Comparison of ENCODE assay signal across 16 mouse cellular contexts in the genomic region with DNA sequence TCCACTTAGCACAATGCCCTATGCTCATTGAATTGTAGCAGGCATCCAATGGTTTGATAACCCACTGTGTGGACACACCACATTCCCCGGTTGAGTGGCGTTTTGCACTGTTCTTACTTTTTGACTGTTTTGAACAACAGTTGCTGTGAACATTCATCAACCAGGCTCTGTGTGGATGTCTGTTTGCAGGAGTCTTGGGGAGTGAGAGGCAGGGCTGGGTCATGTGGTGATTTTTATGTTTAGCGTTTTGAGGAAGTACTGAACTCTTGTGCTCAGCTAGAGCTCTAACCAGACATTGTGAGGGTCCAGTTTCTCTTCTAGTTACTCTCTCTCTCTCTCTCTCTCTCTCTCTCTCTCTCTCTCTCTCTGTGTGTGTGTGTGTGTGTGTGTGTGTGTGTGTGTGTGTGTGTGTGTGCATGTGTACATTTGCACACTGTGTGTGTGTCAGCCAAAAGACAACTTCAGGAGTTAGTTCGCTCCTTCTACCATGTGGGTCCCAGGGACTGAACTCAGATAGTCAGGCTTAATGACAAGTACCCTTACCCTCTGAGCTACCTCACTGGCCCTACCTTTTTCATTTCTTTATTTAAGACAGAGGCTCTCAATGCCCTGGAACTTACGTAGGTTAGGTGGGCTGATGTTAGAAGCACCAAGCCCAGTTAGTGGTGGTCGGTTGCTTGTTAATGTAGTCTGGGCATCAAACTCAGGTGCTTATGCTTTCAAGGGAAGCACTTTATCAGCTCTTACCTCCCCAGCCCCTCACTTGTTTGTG. TPM values are rescaled to one million over a fixed set of nuclear protein-coding genes. Genes with fewer than 3 reads are reported as not detected.
DNase-seq lines count a peak whose midpoint lies in the region; ATAC-seq lines count a peak whose summit lies in the region.
"Had no signal": no experiment of that assay in that cellular context is flagged by ENCODE, and none has a peak within 500 bp of the region (broad histone marks: within the 10 kb centered on the region; RNA-seq: fewer than 3 reads in every experiment).

No protein-coding gene starts in this region.

- H3K79me2 ChIP-seq in macrophage (ENCODE audit: inconsistent target) = peaks cover 99% of the 10 kb centered on the region

- no peak overlapping the region for H3K4me3 ChIP-seq in macrophage (ENCODE audit: inconsistent target)
- H3K4me3 ChIP-seq: hindbrain, embryonic 12.5 days; lung, embryonic 15.5 days; midbrain, embryonic 12.5 days had no signal

- DNase-seq in CD4-positive, CD25-positive, alpha-beta regulatory T cell, adult 2 months (ENCODE audit: low read depth, low spot score) = peak; percentile 41
- DNase-seq in B cell, adult 2 months = peak; percentile 75 to 77
- no peak for DNase-seq in left cerebral cortex, adult 11 months (ENCODE audit: low spot score)
- DNase-seq in thymus, postnatal 10 days (ENCODE audit: low spot score in 2 of 2) = no peak
- DNase-seq in left cerebral cortex, postnatal 25 days (ENCODE audit: low spot score in 2 of 2) = no peak
- DNase-seq: cerebellum, adult 8-10 months; embryo, embryonic 11 days; gastrocnemius, postnatal 10 days had no signal

- peaks cover 5% of the 10 kb centered on the region for H3K36me3 ChIP-seq in macrophage (ENCODE audit: inconsistent target)
- H3K36me3 ChIP-seq: hindbrain, embryonic 12.5 days; lung, embryonic 15.5 days; midbrain, embryonic 12.5 days had no signal

- peak overlapping the region; percentile 100 for H3K27ac ChIP-seq in macrophage
- H3K27ac ChIP-seq: hindbrain, embryonic 12.5 days; lung, embryonic 15.5 days; midbrain, embryonic 12.5 days had no signal

- 38% methylated on average over 5 of the region's 6 CpGs for WGBS in macrophage (ENCODE audit: missing documents)

- intact Hi-C loops in left cerebral cortex, postnatal 25 days (cut with DNase I) = no loop called here

- no peak for ATAC-seq in CD4-positive, CD25-positive, alpha-beta regulatory T cell, adult 4 months
- ATAC-seq in granulocyte monocyte progenitor cell, adult 5-6 weeks (replicated peaks; ENCODE audit: poor library complexity, severe bottlenecking) = peak; percentile 37
- ATAC-seq: forebrain, embryonic 14.5 days had no signal

RNA-seq across cellular contexts. Expression of a gene that starts 5.3 kb away (rescaled TPM):
- polyA plus RNA-seq in CD4-positive, CD25-positive, alpha-beta regulatory T cell, adult 4 months (2017; shearing (Covaris generic)) = 100 to 1,000 TPM; 145 to 167 TPM
- total RNA-seq in granulocyte monocyte progenitor cell, adult 5-6 weeks (2014; fragmentation: Nextera tagmentation) = 104 and 179 TPM in 2 replicates
- total RNA-seq in granulocyte monocyte progenitor cell, adult 5-6 weeks (2017) = 52.2 and 73.5 TPM in 2 replicates
- 100 to 1,000 TPM in 23 of 26 experiments, 10 to 100 TPM in 3; 27.7 to 953 (median 662) TPM for total RNA-seq in macrophage (2018; cell fraction: chromatin; rRNA removed)
- total RNA-seq in macrophage (2018; cell fraction: cytosol; rRNA removed) = 100 to 1,000 TPM in 25 of 26 experiments, 10 to 100 TPM in 1; 98.1 to 214 (median 175) TPM
- total RNA-seq in macrophage (2018; cell fraction: nucleus; rRNA removed) = 100 to 1,000 TPM in 22 of 26 experiments, 10 to 100 TPM in 4; 36.2 to 581 (median 315) TPM
- polyA plus RNA-seq in macrophage (2018) = 176 to 213 TPM (median 185 TPM) in 3 replicates
- 10 to 100 TPM; 17.4 to 23.5 TPM for total RNA-seq in left cerebral cortex, postnatal 25 days (2021)

RNA-seq across cellular contexts. Expression of a gene that starts 51.8 kb away (rescaled TPM):
- not detected for polyA plus RNA-seq in CD4-positive, CD25-positive, alpha-beta regulatory T cell, adult 4 months (2017; shearing (Covaris generic))
- not detected in 2 replicates for total RNA-seq in granulocyte monocyte progenitor cell, adult 5-6 weeks (2014; fragmentation: Nextera tagmentation)
- total RNA-seq in granulocyte monocyte progenitor cell, adult 5-6 weeks (2017) = not detected in 2 replicates
- total RNA-seq in macrophage (2018; cell fraction: chromatin; rRNA removed) = under 1 TPM in 1 of 26 experiments, not detected in 25; 0.79 TPM
- total RNA-seq in macrophage (2018; cell fraction: cytosol; rRNA removed) = not detected
- total RNA-seq in macrophage (2018; cell fraction: nucleus; rRNA removed) = not detected
- polyA plus RNA-seq in macrophage (2018) = not detected in 3 replicates
- 100 to 1,000 TPM; 333 to 376 TPM for total RNA-seq in left cerebral cortex, postnatal 25 days (2021)
- polyA plus RNA-seq: activated CD4-positive, CD25-positive, alpha-beta regulatory T cell, adult 4 months had no signal

Comparison
In these comparisons a context has a peak if more than half of its experiments do, and no peak if none do; other contexts are left out.
1. DNase-seq: peak in CD4-positive, CD25-positive, alpha-beta regulatory T cell, adult 2 months (single experiment) and B cell, adult 2 months (2 of 2); none in left cerebral cortex, adult 11 months (single experiment), thymus, postnatal 10 days (0 of 2) and left cerebral cortex, postnatal 25 days (0 of 2).
2. RNA of a gene that starts 51.8 kb away (total RNA-seq): 333 to 376 TPM in left cerebral cortex, postnatal 25 days; not detected in granulocyte monocyte progenitor cell, adult 5-6 weeks; every median in the first group is over 100 times any median in the second.